Mouse (Mus musculus) c-Kit-positive CD71-negative TER-119-negative erythroid progenitor cells, embryonic 14.5 days (primary cell): ENCODE measurements around the gene Best3.
"Not testable (repeated sequence)": the region's sequence is repeated elsewhere in the genome, so short reads cannot be mapped to it uniquely, and the experiment has no call there.

Experiments used
- DNase-seq: peaks from one replicate; pipeline ENCODE4 v3.0.0-alpha.2; 2013; ENCODE audit warnings: low read depth

Best3 gene

GRCm38 (mm10) chr10:116978841-116979240 lies 7.3 kb upstream of the Best3 start:
- no peak for DNase-seq

GRCm38 (mm10) chr10:116980273-116980672 lies 5.8 kb upstream of the Best3 start:
- no peak for DNase-seq

- peak; percentile 31 for DNase-seq
Observed at GRCm38 (mm10) chr10:116980888-116981287, 5.2 kb upstream of the Best3 start.

- DNase-seq: no peak
Observed at GRCm38 (mm10) chr10:116982526-116982925, 3.6 kb upstream of the Best3 start.

GRCm38 (mm10) chr10:116984836-116985235 lies 1.3 kb upstream of the Best3 start:
- DNase-seq: no peak

- no peak for DNase-seq
Observed at GRCm38 (mm10) chr10:116993971-116994370, 7.9 kb downstream of the Best3 start.

- DNase-seq: no peak
Observed at GRCm38 (mm10) chr10:116995162-116995561, 9.0 kb downstream of the Best3 start.

GRCm38 (mm10) chr10:116995584-116996235 lies 9.6 kb downstream of the Best3 start:
- DNase-seq: no peak

GRCm38 (mm10) chr10:116996236-116996600 lies 10.1 kb downstream of the Best3 start:
- peak; percentile 10 for DNase-seq

- DNase-seq: no peak
Observed at GRCm38 (mm10) chr10:116998716-116999455, 12.8 kb downstream of the Best3 start.

- no peak for DNase-seq
Observed at GRCm38 (mm10) chr10:117000975-117001374, 14.9 kb downstream of the Best3 start.

- DNase-seq: no peak
Observed at GRCm38 (mm10) chr10:117004695-117005094, 18.6 kb downstream of the Best3 start.

GRCm38 (mm10) chr10:117005707-117006464 lies 19.8 kb downstream of the Best3 start:
- no peak for DNase-seq

- DNase-seq: no peak
Observed at GRCm38 (mm10) chr10:117009691-117010090, 23.6 kb downstream of the Best3 start.

GRCm38 (mm10) chr10:117011047-117011446 lies 24.9 kb downstream of the Best3 start:
- DNase-seq: no peak

- DNase-seq: no peak
Observed at GRCm38 (mm10) chr10:117013689-117014390, 27.7 kb downstream of the Best3 start.

- no peak for DNase-seq
Observed at GRCm38 (mm10) chr10:117014565-117014964, 28.5 kb downstream of the Best3 start.

- no peak for DNase-seq
Observed at GRCm38 (mm10) chr10:117018281-117018840, 32.2 kb downstream of the Best3 start.

- DNase-seq: no peak
Observed at GRCm38 (mm10) chr10:117021020-117021754, 35.1 kb downstream of the Best3 start.

GRCm38 (mm10) chr10:117023693-117024092 lies 37.6 kb downstream of the Best3 start:
- no peak for DNase-seq

- not testable (repeated sequence) for DNase-seq
Observed at GRCm38 (mm10) chr10:117025776-117026175, 39.7 kb downstream of the Best3 start.
